Mouse (Mus musculus) kidney, postnatal 25 days (tissue): Measurements from ENCODE around the gene Ccdc194.

ENCODE experiments used
- DNase-seq, 2 experiments: peaks; one replicate each; pipeline ENCODE4 v3.0.0; 2021; ENCODE audit warnings: mixed read lengths in 2 of 2

Ccdc194 gene

GRCm38 (mm10) chr8:71525226-71526050, at the start of gene Ccdc194:
TSS of gene Ccdc194 (minus strand) at chr8:71525711.
- DNase-seq: no peak

- DNase-seq: no peak
These were observed 49.5 kb upstream of the Ccdc194 start for GRCm38 (mm10) chr8:71575020-71575419.

GRCm38 (mm10) chr8:71574426-71574825, 48.9 kb upstream of the Ccdc194 start:
- DNase-seq: no peak

- peak; percentile 80 to 91 for DNase-seq
These were observed 47.5 kb upstream of the Ccdc194 start for GRCm38 (mm10) chr8:71572847-71573633.

GRCm38 (mm10) chr8:71572077-71572476, 46.6 kb upstream of the Ccdc194 start:
- DNase-seq: no peak

GRCm38 (mm10) chr8:71570291-71570954, 44.9 kb upstream of the Ccdc194 start:
- peak; percentile 99 for DNase-seq

- peak; percentile 95 to 98 for DNase-seq
These were observed 44.1 kb upstream of the Ccdc194 start for GRCm38 (mm10) chr8:71569366-71570290.

GRCm38 (mm10) chr8:71568941-71569340, 43.4 kb upstream of the Ccdc194 start:
- no peak for DNase-seq

GRCm38 (mm10) chr8:71568387-71568937, 43.0 kb upstream of the Ccdc194 start, which contains the start of gene Slc27a1:
TSS of gene Slc27a1 (plus strand) at chr8:71568882.
- peak; percentile 91 to 96 for DNase-seq

GRCm38 (mm10) chr8:71567587-71567986, 42.1 kb upstream of the Ccdc194 start:
- no peak for DNase-seq

- no peak for DNase-seq
These were observed 41.0 kb upstream of the Ccdc194 start, which contains the start of gene Nxnl1 for GRCm38 (mm10) chr8:71566501-71566900. TSS of gene Nxnl1 (minus strand) at chr8:71566601.

- no peak for DNase-seq
These were observed 38.5 kb upstream of the Ccdc194 start for GRCm38 (mm10) chr8:71563992-71564391.

GRCm38 (mm10) chr8:71562751-71563150, 37.2 kb upstream of the Ccdc194 start:
- DNase-seq: peak; percentile 88 to 89

GRCm38 (mm10) chr8:71561401-71561800, 35.9 kb upstream of the Ccdc194 start:
- peak; percentile 69 for DNase-seq

- no peak for DNase-seq
These were observed 35.3 kb upstream of the Ccdc194 start for GRCm38 (mm10) chr8:71560765-71561164.

GRCm38 (mm10) chr8:71560071-71560470, 34.6 kb upstream of the Ccdc194 start:
- no peak for DNase-seq

- DNase-seq: peak; percentile 90 to 91
These were observed 33.6 kb upstream of the Ccdc194 start for GRCm38 (mm10) chr8:71558958-71559690.

- no peak for DNase-seq
These were observed 32.8 kb upstream of the Ccdc194 start, which contains the start of gene Tmem221 for GRCm38 (mm10) chr8:71558071-71558957. TSS of gene Tmem221 (minus strand) at chr8:71558871.

GRCm38 (mm10) chr8:71554644-71555043, 29.1 kb upstream of the Ccdc194 start:
- DNase-seq: no peak

GRCm38 (mm10) chr8:71554001-71554400, 28.5 kb upstream of the Ccdc194 start:
- no peak for DNase-seq
